Mouse (Mus musculus): Measurements from ENCODE around the gene Carns1. TPM values are rescaled to one million over a fixed set of nuclear protein-coding genes. Genes with fewer than 3 reads are reported as not detected.

Carns1 gene
- total and polyA plus RNA-seq, 3 experiments = 1.7 to 4.0 (median 3.8) TPM

DNA sequence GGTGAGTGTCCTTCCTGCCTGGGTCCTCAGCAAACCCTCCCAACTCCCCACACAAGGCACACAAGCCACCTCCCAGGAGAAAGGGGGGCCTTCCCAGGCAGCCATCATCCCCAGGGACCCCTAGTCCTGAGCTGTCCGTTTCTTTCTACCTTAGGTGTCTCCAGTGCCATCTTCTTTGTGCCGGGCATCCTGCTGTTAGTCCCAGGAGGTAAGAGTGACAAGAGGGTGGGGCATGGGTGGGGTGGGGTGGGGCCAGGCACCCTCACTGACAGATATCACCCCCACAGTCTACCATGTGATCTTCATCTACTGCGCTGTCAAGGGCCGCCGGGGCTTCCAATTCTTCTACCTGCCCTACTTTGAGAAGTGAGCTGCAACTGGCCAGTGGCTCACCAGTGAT, 44.2 kb downstream of the Carns1 start:
- in situ Hi-C loops (cut with MboI; ENCODE audit: low pct_ligation_motif_present, low pct_unique_long_range_greater_than_20kb, low sequenced_read_pairs) (no loop called here), dilution Hi-C loops (cut with MboI; ENCODE audit: extremely low pct_ligation_motif_present, extremely low pct_unique_long_range_greater_than_20kb, low sequenced_read_pairs) (no loop called here)
- Histone ChIP-seq H3K36me3 (replicated peaks in 1 of 2; ENCODE audit: control insufficient read depth in 1 of 2, insufficient read depth in 1 of 2, low read length in 1 of 2) (peaks cover 36 to 56% of the 10 kb centered on the region in 2 experiments), H3K79me2 (replicated peaks; ENCODE audit: control insufficient read depth, extremely low read depth, insufficient read depth, poor library complexity, severe bottlenecking) (peaks cover 26% of the 10 kb centered on the region), H3K27me3 (replicated peaks) (no peaks in the 10 kb centered on the region), H3K9me3 (replicated peaks; ENCODE audit: low read length) (no peaks in the 10 kb centered on the region), H3K4me2 (ENCODE audit: insufficient read depth, low read depth, poor library complexity, severe bottlenecking) (no peak overlapping the region), H3K9ac (ENCODE audit: insufficient read depth, low read depth) (no peak overlapping the region), H3K4me3 (replicated peaks in 1 of 3; ENCODE audit: low read depth in 2 of 3, low read length in 2 of 3, poor library complexity in 1 of 3) (no peak overlapping the region), H3K4me1 (ENCODE audit: control insufficient read depth in 1 of 2, insufficient read depth in 2 of 2) (peaks cover 19 to 78% of the 10 kb centered on the region in 2 experiments), H3K27ac (ENCODE audit: insufficient read depth, low read depth) (no peak overlapping the region)
- TF ChIP-seq ZKSCAN1 (IDR thresholded peaks at IDR 0.05; ENCODE audit: borderline replicate concordance, low read depth, low read length) (no peak), CHD1 (IDR thresholded peaks at IDR 0.05; ENCODE audit: low read depth, low read length) (no peak), ELF1 (IDR thresholded peaks at IDR 0.05; ENCODE audit: low read depth, low read length) (no peak), KAT2A (IDR thresholded peaks at IDR 0.05; ENCODE audit: insufficient replicate concordance, low read length) (no peak), SMC3 (IDR thresholded peaks at IDR 0.05; ENCODE audit: low read depth, low read length) (no peak), IRF4 (IDR thresholded peaks at IDR 0.05; ENCODE audit: low read depth, low read length) (no peak), SIN3A (IDR thresholded peaks at IDR 0.05; ENCODE audit: low read length) (no peak), TCF12 (IDR thresholded peaks at IDR 0.05; ENCODE audit: low read depth, low read length) (no peak), MYC (IDR thresholded peaks at IDR 0.05; ENCODE audit: low read depth, low read length) (no peak), UBTF (IDR thresholded peaks at IDR 0.05; ENCODE audit: low read depth, low read length) (no peak), BHLHE40 (IDR thresholded peaks at IDR 0.05; ENCODE audit: low read depth, low read length) (no peak), ZMIZ1 (IDR thresholded peaks at IDR 0.05; ENCODE audit: low read depth, low read length) (no peak), EP300 (IDR thresholded peaks at IDR 0.05; ENCODE audit: low read length) (no peak), ZNF384 (IDR thresholded peaks at IDR 0.05; ENCODE audit: low read depth, low read length) (no peak), RAD21 (IDR thresholded peaks at IDR 0.05; ENCODE audit: low read depth, low read length) (no peak), MAZ (IDR thresholded peaks at IDR 0.05; ENCODE audit: low read depth, low read length) (no peak), PAX5 (IDR thresholded peaks at IDR 0.05; ENCODE audit: low read length) (no peak)
- DNase-seq (ENCODE audit: extremely low read depth) = no peak

DNA sequence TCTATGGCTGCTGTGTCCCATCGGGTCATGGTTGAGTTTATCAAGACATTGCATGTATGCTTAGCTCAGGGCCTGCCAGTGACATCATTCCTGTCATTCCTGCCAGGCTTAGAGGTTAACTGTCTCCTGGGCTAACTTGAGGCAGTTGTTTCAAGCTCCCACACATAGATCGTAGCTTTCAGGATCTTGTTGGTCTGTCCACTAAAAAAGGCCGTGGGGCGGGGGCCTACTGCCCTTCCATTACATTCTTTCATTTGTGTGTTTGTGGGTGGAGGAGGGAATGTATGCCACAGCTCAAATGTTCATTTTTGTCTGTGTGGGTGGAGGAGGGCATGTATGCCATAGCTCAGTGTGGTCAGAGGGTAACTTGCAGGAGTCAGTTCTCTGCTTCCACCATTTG, 45.2 kb downstream of the Carns1 start:
- in situ Hi-C loops (cut with MboI; ENCODE audit: low pct_ligation_motif_present, low pct_unique_long_range_greater_than_20kb, low sequenced_read_pairs) = no loop called here
- H3K4me3 ChIP-seq (replicated peaks in 1 of 3; ENCODE audit: low read depth in 2 of 3, low read length in 2 of 3, poor library complexity in 1 of 3) = no peak overlapping the region
- dilution Hi-C loops (cut with MboI; ENCODE audit: extremely low pct_ligation_motif_present, extremely low pct_unique_long_range_greater_than_20kb, low sequenced_read_pairs) = no loop called here
- peaks cover 36 to 56% of the 10 kb centered on the region in 2 experiments for H3K36me3 ChIP-seq (replicated peaks in 1 of 2; ENCODE audit: control insufficient read depth in 1 of 2, insufficient read depth in 1 of 2, low read length in 1 of 2)
- no peaks in the 10 kb centered on the region for H3K9me3 ChIP-seq (replicated peaks; ENCODE audit: low read length)
- no peak overlapping the region for H3K27ac ChIP-seq (ENCODE audit: insufficient read depth, low read depth)
- no peak for TF ChIP-seq USF1 (IDR thresholded peaks at IDR 0.05; ENCODE audit: low read depth, low read length)
- no peak for TF ChIP-seq CHD1 (IDR thresholded peaks at IDR 0.05; ENCODE audit: low read depth, low read length)
- TF ChIP-seq RAD21 (IDR thresholded peaks at IDR 0.05; ENCODE audit: low read depth, low read length) = no peak
- TF ChIP-seq NRF1 (IDR thresholded peaks at IDR 0.05; ENCODE audit: low read depth, low read length) = no peak
- no peak for TF ChIP-seq TBP (conservative IDR thresholded peaks at IDR 0.05; ENCODE audit: low read depth, low read length)
- TF ChIP-seq GABPA (IDR thresholded peaks at IDR 0.05; ENCODE audit: insufficient replicate concordance, low read depth, low read length) = no peak
- no peak for TF ChIP-seq ZMIZ1 (IDR thresholded peaks at IDR 0.05; ENCODE audit: low read depth, low read length)
- no peak for TF ChIP-seq NELFE (IDR thresholded peaks at IDR 0.05; ENCODE audit: low read depth, low read length)
- TF ChIP-seq JUND (conservative IDR thresholded peaks at IDR 0.05; ENCODE audit: low read depth, low read length) = no peak
- TF ChIP-seq CTCF (conservative IDR thresholded peaks at IDR 0.05 in 1 of 2, IDR thresholded peaks at IDR 0.05 in 1 of 2; ENCODE audit: low read depth in 2 of 2, low read length in 2 of 2) = no peak
- no peak for TF ChIP-seq PAX5 (IDR thresholded peaks at IDR 0.05; ENCODE audit: low read length)
- no peak for TF ChIP-seq EP300 (IDR thresholded peaks at IDR 0.05; ENCODE audit: low read length)
- TF ChIP-seq MAZ (IDR thresholded peaks at IDR 0.05; ENCODE audit: low read depth, low read length) = no peak
- no peak for TF ChIP-seq MAFK (IDR thresholded peaks at IDR 0.05; ENCODE audit: insufficient replicate concordance, low read length)
- TF ChIP-seq ZC3H11A (IDR thresholded peaks at IDR 0.05; ENCODE audit: low read depth, low read length) = no peak
- no peak for TF ChIP-seq TCF12 (IDR thresholded peaks at IDR 0.05; ENCODE audit: low read depth, low read length)
- no peak for TF ChIP-seq CHD2 (IDR thresholded peaks at IDR 0.05; ENCODE audit: low read length)
- no peak for TF ChIP-seq POLR2AphosphoS2 (IDR thresholded peaks at IDR 0.05; ENCODE audit: low read depth, low read length)
- TF ChIP-seq IRF4 (IDR thresholded peaks at IDR 0.05; ENCODE audit: low read depth, low read length) = no peak
- H3K9ac ChIP-seq (ENCODE audit: insufficient read depth, low read depth) = no peak overlapping the region
- H3K79me2 ChIP-seq (replicated peaks; ENCODE audit: control insufficient read depth, extremely low read depth, insufficient read depth, poor library complexity, severe bottlenecking) = peaks cover 27% of the 10 kb centered on the region
- no peaks in the 10 kb centered on the region for H3K27me3 ChIP-seq (replicated peaks)
- DNase-seq (ENCODE audit: extremely low read depth) = no peak
- H3K4me2 ChIP-seq (ENCODE audit: insufficient read depth, low read depth, poor library complexity, severe bottlenecking) = no peak overlapping the region
- peaks cover 18 to 76% of the 10 kb centered on the region in 2 experiments for H3K4me1 ChIP-seq (ENCODE audit: control insufficient read depth in 1 of 2, insufficient read depth in 2 of 2)
